Mouse (Mus musculus) kidney, postnatal 36 days (tissue): ENCODE data around the gene Asic1.
"Not testable (repeated sequence)": the region's sequence is repeated elsewhere in the genome, so short reads cannot be mapped to it uniquely, and the experiment has no call there.

Source experiments
- DNase-seq, 2 experiments: peaks; one replicate each; pipeline ENCODE4 v3.0.0; 2021 to 2022; ENCODE audit warnings: mixed read lengths in 2 of 2

The Asic1 gene

GRCm38 (mm10) chr15:99723120-99723514 lies 52.9 kb downstream of the Asic1 start:
- no peak for DNase-seq

GRCm38 (mm10) chr15:99723515-99724291 lies 53.5 kb downstream of the Asic1 start:
- peak; percentile 69 to 75 for DNase-seq

- DNase-seq = peak; percentile 83 to 86
Observed at GRCm38 (mm10) chr15:99724292-99725021, 54.3 kb downstream of the Asic1 start.

DNA sequence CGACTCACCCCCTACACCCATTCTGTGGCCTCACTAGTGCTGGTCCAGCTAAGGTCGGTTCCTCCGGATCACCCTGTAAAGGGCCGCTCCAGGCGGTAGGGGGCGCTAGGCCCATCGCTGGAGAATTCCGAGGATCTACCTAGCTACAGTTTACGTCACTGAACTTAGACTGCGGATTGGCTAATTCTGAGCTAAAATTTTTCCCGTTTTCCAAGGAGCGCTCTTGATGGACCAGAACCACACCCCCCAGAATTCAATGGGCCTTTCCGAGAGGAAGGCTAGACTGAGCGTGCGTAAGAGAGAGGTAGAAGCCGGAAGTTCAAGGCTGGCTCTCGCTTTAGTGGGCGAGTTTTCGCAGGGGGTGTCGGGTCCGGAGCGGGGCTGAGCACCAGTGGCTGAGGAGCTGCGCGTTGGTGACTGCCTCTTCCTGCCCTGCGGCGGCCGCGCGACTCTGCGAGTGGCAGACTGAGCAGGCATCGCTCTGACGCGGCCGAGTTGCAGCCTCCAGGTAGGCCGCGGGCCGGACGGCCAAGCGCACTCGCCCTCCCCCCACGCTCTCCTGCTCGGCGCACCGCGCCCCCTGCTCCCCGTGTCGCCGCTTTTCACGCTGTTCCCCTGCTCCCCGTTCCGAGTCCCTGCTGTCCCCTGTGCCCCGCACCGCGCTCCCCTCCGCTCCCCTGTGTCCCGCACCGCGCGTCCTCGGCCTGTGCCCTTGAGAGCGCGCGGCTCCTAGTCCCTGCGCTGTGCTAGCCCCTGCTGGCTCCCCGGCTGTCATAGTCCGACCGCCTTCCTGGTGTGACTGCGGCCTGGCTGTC lies 55.4 kb downstream of the Asic1 start, which contains the start of gene Cox14:
TSS of gene Cox14 (plus strand) at position 278 of the 815 bp plus-strand sequence.
- peak; percentile 93 to 98 for DNase-seq

- DNase-seq = no peak
Observed at GRCm38 (mm10) chr15:99726549-99726948, 56.4 kb downstream of the Asic1 start.

DNA sequence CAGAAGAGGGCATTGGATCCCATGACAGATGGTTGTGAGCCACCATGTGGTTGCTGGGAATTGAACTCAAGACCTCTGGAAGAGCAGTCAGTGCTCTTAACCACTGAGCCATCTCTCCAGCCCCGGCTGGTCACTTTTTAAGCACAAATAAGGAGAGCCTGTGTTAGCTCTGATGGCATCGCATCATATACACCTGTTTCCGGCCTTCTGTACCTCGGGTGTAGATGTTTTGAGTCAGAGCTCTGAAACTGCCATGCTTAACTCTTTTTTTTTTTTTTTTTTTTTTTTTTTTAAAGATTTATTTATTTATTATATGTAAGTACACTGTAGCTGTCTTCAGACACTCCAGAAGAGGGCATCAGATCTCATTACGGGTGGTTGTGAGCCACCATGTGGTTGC lies 56.9 kb downstream of the Asic1 start:
- DNase-seq = not testable (repeated sequence)

- no peak for DNase-seq
Observed at GRCm38 (mm10) chr15:99727525-99727924, 57.4 kb downstream of the Asic1 start.

GRCm38 (mm10) chr15:99728211-99728610 lies 58.0 kb downstream of the Asic1 start:
- no peak for DNase-seq

GRCm38 (mm10) chr15:99729056-99729783 lies 59.1 kb downstream of the Asic1 start:
- DNase-seq = no peak

GRCm38 (mm10) chr15:99731167-99731566 lies 61.0 kb downstream of the Asic1 start:
- DNase-seq = no peak

DNA sequence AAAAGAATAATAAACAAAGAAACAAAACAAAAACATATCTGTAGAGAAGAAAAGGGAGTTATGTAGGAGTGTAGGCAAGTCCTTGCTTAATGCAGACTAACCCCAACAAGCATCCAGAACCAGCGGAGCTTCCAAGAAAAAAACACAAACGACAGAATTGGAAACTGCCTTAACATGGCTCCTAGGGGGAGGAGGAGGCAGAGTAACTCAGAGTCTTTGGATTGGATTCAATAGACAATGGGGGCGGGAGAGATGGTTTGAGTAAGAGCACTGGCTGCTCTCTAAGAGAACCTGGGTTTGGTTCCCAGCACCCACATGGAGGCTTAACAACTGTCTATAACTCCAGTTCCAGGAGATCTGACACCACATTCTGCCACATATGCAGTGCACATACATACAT lies 61.5 kb downstream of the Asic1 start:
- no peak for DNase-seq

DNA sequence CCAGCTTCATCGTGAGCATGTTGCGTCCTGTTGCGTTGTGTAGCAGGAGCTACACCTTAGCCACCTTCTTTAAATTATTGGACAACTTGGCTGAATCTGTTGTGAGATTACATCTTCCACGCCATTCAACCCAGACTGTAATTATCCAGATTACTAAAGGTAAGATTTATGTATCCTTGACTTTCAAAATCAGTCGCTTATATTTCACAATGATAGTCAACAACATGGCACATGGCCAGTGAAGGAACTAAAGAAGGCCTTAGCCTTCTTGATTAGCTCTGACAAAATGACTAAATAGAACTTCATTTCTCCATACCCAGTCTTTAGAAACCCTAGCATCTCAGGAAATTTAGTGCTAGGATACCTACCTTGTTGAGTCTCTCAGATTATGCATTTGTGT lies 63.0 kb downstream of the Asic1 start:
- no peak for DNase-seq

DNA sequence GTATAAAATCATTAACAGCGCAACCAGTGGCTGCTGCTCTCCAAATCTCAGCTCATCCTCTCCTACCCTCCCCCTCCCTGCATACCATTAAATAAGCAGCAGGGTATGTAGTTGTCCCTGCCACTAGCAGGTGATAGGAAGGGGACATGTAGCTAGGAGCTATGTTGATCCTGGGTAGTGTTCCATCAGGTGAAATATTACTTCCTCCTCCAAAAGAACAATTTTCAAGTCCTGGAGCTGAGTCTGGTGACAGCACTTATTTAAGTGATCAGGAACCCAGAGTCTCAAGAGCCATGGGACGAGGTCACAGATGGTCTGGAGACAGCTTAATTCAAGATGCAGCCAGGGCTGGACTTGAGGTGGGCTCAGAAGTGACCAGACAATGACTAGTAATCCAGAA lies 65.5 kb downstream of the Asic1 start:
- DNase-seq = peak; percentile 99 to 100

- DNase-seq = no peak
Observed at GRCm38 (mm10) chr15:99736675-99737074, 66.5 kb downstream of the Asic1 start.

- DNase-seq = no peak
Observed at GRCm38 (mm10) chr15:99740229-99740628, 70.1 kb downstream of the Asic1 start.
